Mouse (Mus musculus): ENCODE data around the gene Bloc1s3. TPM values are rescaled to one million over a fixed set of nuclear protein-coding genes. Genes with fewer than 3 reads are reported as not detected.

Gene Bloc1s3
- polyA plus RNA-seq, 1 experiment from 2014 or later = 4.1 TPM

DNA sequence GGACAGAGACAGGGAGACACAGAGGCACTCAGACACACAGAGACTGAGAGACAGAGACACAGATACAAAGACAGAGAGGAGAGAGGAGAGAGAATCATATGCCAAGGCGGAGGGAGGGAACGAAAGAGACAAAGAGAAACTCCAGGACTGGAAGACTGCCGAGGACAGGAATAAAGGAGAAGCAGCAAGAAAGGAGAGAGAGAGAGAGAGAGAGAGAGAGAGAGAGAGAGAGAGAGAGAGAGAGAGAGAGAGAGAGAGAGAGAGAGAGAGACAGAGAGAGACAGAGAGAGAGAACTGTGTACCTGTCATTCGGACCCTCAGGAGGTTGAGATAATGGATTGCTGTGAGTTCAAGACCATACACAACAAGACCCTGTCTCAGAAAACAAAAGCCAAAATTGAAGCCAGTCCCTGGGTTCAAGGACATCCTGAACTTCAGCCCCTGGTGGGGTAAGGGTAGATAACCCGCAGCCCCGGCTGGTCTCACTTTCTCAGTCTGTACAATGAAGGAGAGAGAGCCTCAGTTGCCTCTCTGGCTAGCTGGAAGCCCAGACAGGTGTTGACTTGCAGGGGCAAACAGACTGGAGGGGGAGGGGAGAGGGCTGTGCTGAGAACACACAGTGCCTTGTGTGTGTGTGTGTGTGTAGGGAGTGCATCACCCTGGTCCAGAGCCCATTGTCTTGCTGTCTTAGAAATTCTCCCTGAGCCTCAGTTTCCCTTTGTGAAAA, 48.9 kb downstream of the Bloc1s3 start:
- Histone ChIP-seq H3K4me1 (peaks cover 33% of the 10 kb centered on the region), H3K36me3 (peaks cover 15% of the 10 kb centered on the region), H3K4me2 (replicated peaks) (peak overlapping the region; percentile 99), H3K27me3 (no peaks in the 10 kb centered on the region), H3K4me3 (peak overlapping the region; percentile 97), H3K27ac (peak overlapping the region; percentile 87), H3K9ac (peak overlapping the region; percentile 92), H3K9me3 (no peaks in the 10 kb centered on the region)
- ATAC-seq (ENCODE audit: insufficient number of reproducible peaks, insufficient read depth, low FRiP score, low TSS enrichment) = no peak
- 17% methylated on average over 6 of the region's 6 CpGs for WGBS

DNA sequence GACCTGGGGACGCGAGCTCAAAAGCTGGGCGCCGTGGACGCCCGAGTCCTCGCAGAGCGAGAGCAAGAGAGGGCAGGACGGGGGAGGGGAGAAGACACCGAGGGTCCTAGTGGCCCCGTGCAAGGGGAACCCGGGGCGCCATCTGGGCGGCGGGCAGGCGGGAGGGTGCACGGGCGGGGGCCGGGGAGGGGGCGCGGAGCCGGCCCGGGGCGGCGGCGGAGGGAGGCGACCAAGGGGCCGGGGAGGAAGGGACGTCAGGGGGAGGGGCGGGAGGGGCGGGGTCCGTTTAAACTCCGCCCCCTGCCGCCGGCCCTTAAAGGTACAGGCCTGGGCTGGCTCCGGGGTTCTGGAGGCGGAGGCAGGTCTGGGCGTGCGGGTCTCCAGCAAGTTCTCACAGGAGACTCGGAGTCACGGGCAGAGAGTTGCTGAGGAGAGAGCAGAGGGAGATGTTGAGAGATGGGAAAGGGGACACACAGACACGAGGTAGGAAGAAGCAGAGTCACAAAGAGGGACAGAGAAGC, 49.5 kb downstream of the Bloc1s3 start, which contains the start of gene Mark4:
Gene Mark4, minus strand, starts transcription at position 231 of the 521 bp plus-strand sequence.
- no peaks in the 10 kb centered on the region for H3K27me3 ChIP-seq
- peak within 1 kb of the TSS; percentile 92 for H3K9ac ChIP-seq
- 0% methylated on average over 21 of the region's 42 CpGs for WGBS
- H3K4me1 ChIP-seq = peaks cover 27% of the 10 kb centered on the region
- H3K9me3 ChIP-seq = no peaks in the 10 kb centered on the region
- H3K4me2 ChIP-seq (replicated peaks) = peak within 1 kb of the TSS; percentile 99
- H3K27ac ChIP-seq = peak within 1 kb of the TSS; percentile 87
- ATAC-seq (ENCODE audit: insufficient number of reproducible peaks, insufficient read depth, low FRiP score, low TSS enrichment) = peak; percentile 74
- peaks cover 18% of the 10 kb centered on the region for H3K36me3 ChIP-seq
- H3K4me3 ChIP-seq = peak within 1 kb of the TSS; percentile 97

DNA sequence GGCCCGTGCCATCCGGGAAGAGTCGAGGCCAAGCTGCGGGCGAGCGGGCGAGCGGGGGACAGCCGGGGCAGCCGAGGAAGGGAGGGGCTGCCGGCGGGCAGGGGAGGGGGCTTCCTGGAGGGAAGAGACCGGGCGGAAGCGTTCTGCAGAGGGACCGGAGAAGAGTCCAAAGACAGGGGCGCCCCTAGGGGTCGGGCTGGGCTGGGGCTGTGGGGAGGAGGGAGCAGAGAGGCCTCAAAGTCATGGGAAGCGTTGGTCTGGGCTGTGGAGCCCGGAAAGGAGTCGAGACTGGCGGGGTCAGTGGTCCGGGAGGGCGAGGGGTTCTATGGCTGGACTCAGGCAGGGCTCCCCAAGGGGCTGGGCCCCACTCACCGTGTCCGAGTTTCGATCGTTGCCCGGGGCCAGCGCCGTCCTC, 50.1 kb downstream of the Bloc1s3 start:
- H3K4me1 ChIP-seq = peaks cover 23% of the 10 kb centered on the region

DNA sequence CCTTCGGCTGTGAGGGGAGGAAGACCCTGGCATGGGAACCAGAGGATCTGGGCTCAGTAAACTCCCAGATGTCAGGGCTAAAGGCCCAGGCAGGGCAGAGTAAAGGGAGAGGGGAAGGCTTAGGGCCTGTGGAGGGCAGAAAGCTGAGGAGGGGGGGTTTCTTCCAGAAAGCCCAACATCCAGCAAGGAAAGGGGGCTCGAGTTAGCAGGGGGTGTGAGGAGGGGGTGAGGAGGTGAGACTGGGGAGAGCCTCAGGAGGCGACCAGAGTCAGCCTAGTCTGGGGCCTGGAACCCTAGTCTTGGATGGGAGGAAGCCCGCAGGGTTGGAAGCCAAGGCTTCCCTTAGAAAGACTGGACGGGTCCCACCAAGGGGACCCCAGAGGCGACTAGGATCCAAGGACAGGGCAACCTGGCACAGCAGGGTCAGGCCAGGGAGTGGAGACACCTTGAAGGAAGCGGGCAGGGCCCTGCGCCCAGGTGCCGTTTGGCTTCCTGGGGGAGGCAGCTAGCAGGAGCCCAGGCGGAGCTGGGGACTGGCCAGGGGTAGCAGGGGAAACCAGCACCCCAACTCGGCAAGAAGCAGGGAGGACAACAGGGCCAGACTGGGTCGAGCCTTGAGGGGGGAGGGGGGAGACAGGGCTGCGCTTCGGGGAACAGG, 50.6 kb downstream of the Bloc1s3 start:
- H3K9me3 ChIP-seq = no peaks in the 10 kb centered on the region
- H3K36me3 ChIP-seq = peaks cover 23% of the 10 kb centered on the region
- H3K9ac ChIP-seq = peak overlapping the region; percentile 92
- WGBS = 6% methylated on average over 14 of the region's 14 CpGs
- peak overlapping the region; percentile 87 for H3K27ac ChIP-seq
- ATAC-seq (ENCODE audit: insufficient number of reproducible peaks, insufficient read depth, low FRiP score, low TSS enrichment) = no peak; the same call in 1 of the 2 replicates
- peak overlapping the region; percentile 97 for H3K4me3 ChIP-seq
- H3K4me1 ChIP-seq = peaks cover 19% of the 10 kb centered on the region
- H3K4me2 ChIP-seq (replicated peaks) = peak overlapping the region; percentile 99
- H3K27me3 ChIP-seq = no peaks in the 10 kb centered on the region

More for the DNA sequence above, 50.1 kb downstream of the Bloc1s3 start:
- H3K4me3 ChIP-seq = peak overlapping the region; percentile 97
- H3K36me3 ChIP-seq = peaks cover 23% of the 10 kb centered on the region
- no peaks in the 10 kb centered on the region for H3K9me3 ChIP-seq
- peak overlapping the region; percentile 92 for H3K9ac ChIP-seq
- H3K27ac ChIP-seq = peak overlapping the region; percentile 87
- under 1% methylated on average over 23 of the region's 31 CpGs for WGBS
- ATAC-seq (ENCODE audit: insufficient number of reproducible peaks, insufficient read depth, low FRiP score, low TSS enrichment) = peak; percentile 69
- H3K27me3 ChIP-seq = no peaks in the 10 kb centered on the region
- peak overlapping the region; percentile 99 for H3K4me2 ChIP-seq (replicated peaks)

DNA sequence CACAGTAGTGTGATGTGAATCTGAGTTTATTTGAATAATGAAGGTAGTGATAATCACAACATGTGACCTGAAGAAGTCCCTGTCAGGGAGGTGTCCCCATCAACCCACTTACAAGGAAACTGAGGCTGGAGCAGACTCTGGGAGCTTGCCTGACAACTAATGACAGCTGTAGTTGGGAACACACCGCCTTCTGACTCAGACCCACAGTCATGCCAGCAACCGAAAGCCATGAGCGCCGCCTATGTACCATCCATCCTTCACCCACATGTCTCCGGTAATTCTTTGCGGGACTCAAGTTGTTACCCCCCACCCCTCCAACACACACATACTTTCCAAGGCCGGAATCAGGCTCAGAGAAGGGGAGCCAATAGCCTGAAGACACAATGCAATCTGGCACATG, 51.5 kb downstream of the Bloc1s3 start:
- H3K9ac ChIP-seq = no peak overlapping the region
- H3K4me2 ChIP-seq (replicated peaks) = peak overlapping the region; percentile 99
- peaks cover 19% of the 10 kb centered on the region for H3K4me1 ChIP-seq
- no peak overlapping the region for H3K27ac ChIP-seq
- no peak for ATAC-seq (ENCODE audit: insufficient number of reproducible peaks, insufficient read depth, low FRiP score, low TSS enrichment)
- no peaks in the 10 kb centered on the region for H3K27me3 ChIP-seq
- H3K4me3 ChIP-seq = peak overlapping the region; percentile 97
- H3K9me3 ChIP-seq = no peaks in the 10 kb centered on the region
- H3K36me3 ChIP-seq = peaks cover 29% of the 10 kb centered on the region
- 94% methylated on average over 7 of the region's 7 CpGs for WGBS

DNA sequence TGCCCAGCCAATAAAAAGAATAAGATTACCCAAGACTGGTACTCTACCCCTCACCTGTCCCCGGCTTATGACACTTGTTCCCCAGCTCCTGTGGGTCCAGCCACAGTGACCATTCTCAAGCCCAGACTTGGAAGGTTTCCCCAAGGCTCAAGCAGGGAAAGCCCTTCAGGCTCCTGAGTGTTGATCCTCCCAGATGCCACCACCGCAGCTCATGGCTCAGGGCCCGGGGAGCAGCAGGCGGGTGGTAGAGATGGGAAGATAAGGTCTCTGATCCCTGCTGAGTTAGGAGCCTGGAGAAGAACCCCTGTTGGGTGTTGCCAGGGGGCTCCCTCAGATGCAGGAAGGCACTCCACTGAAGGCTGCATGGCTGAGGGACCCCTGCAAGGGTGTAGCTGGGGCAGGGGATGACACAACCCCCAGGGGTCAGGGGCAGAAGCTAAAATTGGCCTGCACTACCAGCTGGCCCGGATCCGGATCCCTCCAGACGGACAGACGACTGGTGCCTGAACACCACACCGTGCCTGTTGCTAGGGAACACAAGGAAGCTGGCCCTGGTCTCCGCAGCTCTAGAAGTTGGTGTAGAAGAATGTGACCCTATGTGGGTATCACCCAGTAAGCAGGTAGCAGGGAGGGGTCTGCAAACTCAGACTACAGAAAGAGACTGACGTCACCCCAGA, 52.2 kb downstream of the Bloc1s3 start:
- H3K4me3 ChIP-seq = no peak overlapping the region
- H3K27ac ChIP-seq = no peak overlapping the region
- no peaks in the 10 kb centered on the region for H3K27me3 ChIP-seq
- H3K9ac ChIP-seq = no peak overlapping the region
- WGBS = 81% methylated on average over 11 of the region's 11 CpGs
- H3K36me3 ChIP-seq = peaks cover 36% of the 10 kb centered on the region
- 0 out of 2 replicates have a peak overlapping the region, but pooled peaks have one; percentile 7 for H3K4me2 ChIP-seq (replicated peaks)
- ATAC-seq (ENCODE audit: insufficient number of reproducible peaks, insufficient read depth, low FRiP score, low TSS enrichment) = no peak
- 0 out of 2 replicates have a peak, but pooled peaks cover under 1% of the 10 kb centered on the region for H3K9me3 ChIP-seq
- H3K4me1 ChIP-seq = peaks cover 19% of the 10 kb centered on the region

DNA sequence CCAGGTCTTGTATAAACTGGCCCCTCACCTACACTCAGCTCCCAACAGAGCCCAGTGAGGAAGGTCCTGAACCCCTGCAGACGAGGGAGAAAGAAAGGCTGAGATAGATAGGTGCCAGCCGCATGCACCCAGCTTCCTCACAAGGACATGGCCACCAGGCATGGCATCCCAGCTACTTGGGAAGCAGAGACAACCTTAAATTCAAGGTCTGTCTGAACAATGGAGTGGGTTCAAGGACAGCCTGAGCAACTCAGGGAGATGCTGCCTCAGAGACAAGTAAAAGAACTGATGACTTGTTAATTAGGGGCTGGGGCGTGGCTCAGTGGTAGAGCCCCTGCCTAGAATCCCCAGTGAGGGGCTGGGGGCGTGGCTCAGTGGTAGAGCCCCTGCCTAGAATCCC, 53.0 kb downstream of the Bloc1s3 start:
- peaks cover 44% of the 10 kb centered on the region for H3K36me3 ChIP-seq
- ATAC-seq (ENCODE audit: insufficient number of reproducible peaks, insufficient read depth, low FRiP score, low TSS enrichment) = no peak
- 92% methylated on average over 4 of the region's 4 CpGs for WGBS
- no peak overlapping the region for H3K4me2 ChIP-seq (replicated peaks)
- no peak overlapping the region for H3K4me3 ChIP-seq
- H3K27me3 ChIP-seq = no peaks in the 10 kb centered on the region
- no peak overlapping the region for H3K9ac ChIP-seq
- peaks cover 19% of the 10 kb centered on the region for H3K4me1 ChIP-seq
- no peak overlapping the region for H3K27ac ChIP-seq
- H3K9me3 ChIP-seq = 0 out of 2 replicates have a peak, but pooled peaks cover 3% of the 10 kb centered on the region

Other genes starting within 250 kb of the Bloc1s3 start
- gene Vasp, start 236.6 kb downstream of the Bloc1s3 start, polyA plus RNA-seq (2016; fragmentation: Nextera tagmentation; extraction: Ambion mirVana) = 68.2 and 69.3 TPM in 2 replicates
- gene Ppm1n, start 228.3 kb downstream of the Bloc1s3 start, polyA plus RNA-seq (2016; fragmentation: Nextera tagmentation; extraction: Ambion mirVana) = 0.18 TPM in 1 of 2 replicates, not detected in the other
- 17.9 and 21.4 TPM in 2 replicates for gene Rtn2, start 225.7 kb downstream of the Bloc1s3 start, polyA plus RNA-seq (2016; fragmentation: Nextera tagmentation; extraction: Ambion mirVana)
- 0.05 TPM in 1 of 2 replicates, not detected in the other for gene Fosb, start 198.3 kb downstream of the Bloc1s3 start, polyA plus RNA-seq (2016; fragmentation: Nextera tagmentation; extraction: Ambion mirVana)
- 92.3 and 94.5 TPM in 2 replicates for gene Ercc1, start 163.6 kb downstream of the Bloc1s3 start, polyA plus RNA-seq (2016; fragmentation: Nextera tagmentation; extraction: Ambion mirVana)
- gene Cd3eap, start 148.9 kb downstream of the Bloc1s3 start, polyA plus RNA-seq (2016; fragmentation: Nextera tagmentation; extraction: Ambion mirVana) = 27.1 and 28.0 TPM in 2 replicates
- gene Ppp1r13l, start 148.6 kb downstream of the Bloc1s3 start, polyA plus RNA-seq (2016; fragmentation: Nextera tagmentation; extraction: Ambion mirVana) = 7.3 and 8.1 TPM in 2 replicates
- gene Ercc2, start 126.4 kb downstream of the Bloc1s3 start, polyA plus RNA-seq (2016; fragmentation: Nextera tagmentation; extraction: Ambion mirVana) = 19.9 and 23.2 TPM in 2 replicates
- 10.6 and 10.7 TPM in 2 replicates for gene Klc3, start 104.3 kb downstream of the Bloc1s3 start, polyA plus RNA-seq (2016; fragmentation: Nextera tagmentation; extraction: Ambion mirVana)
- gene Ckm, start 103.6 kb downstream of the Bloc1s3 start, polyA plus RNA-seq (2016; fragmentation: Nextera tagmentation; extraction: Ambion mirVana) = 0.52 TPM in 1 of 2 replicates, not detected in the other
- gene Mark4, start 49.5 kb downstream of the Bloc1s3 start, polyA plus RNA-seq (2016; fragmentation: Nextera tagmentation; extraction: Ambion mirVana) = 16.3 and 17.9 TPM in 2 replicates
- gene Exoc3l2, start 45.0 kb downstream of the Bloc1s3 start, polyA plus RNA-seq (2016; fragmentation: Nextera tagmentation; extraction: Ambion mirVana) = 1.0 and 1.8 TPM in 2 replicates
- 61.7 and 63.5 TPM in 2 replicates for gene Trappc6a, start within 50 bp of the Bloc1s3 start, polyA plus RNA-seq (2016; fragmentation: Nextera tagmentation; extraction: Ambion mirVana)
- 0.06 TPM in 1 of 2 replicates, not detected in the other for gene Nkpd1, start 9.5 kb upstream of the Bloc1s3 start, polyA plus RNA-seq (2016; fragmentation: Nextera tagmentation; extraction: Ambion mirVana)
- gene Ppp1r37, start 54.7 kb upstream of the Bloc1s3 start, polyA plus RNA-seq (2016; fragmentation: Nextera tagmentation; extraction: Ambion mirVana) = 36.0 and 40.6 TPM in 2 replicates
- gene Zfp296, start 68.9 kb upstream of the Bloc1s3 start, polyA plus RNA-seq (2016; fragmentation: Nextera tagmentation; extraction: Ambion mirVana) = 0.17 and 0.36 TPM in 2 replicates
- 150 and 164 TPM in 2 replicates for gene Gemin7, start 69.2 kb upstream of the Bloc1s3 start, polyA plus RNA-seq (2016; fragmentation: Nextera tagmentation; extraction: Ambion mirVana)
- 72.7 and 80.7 TPM in 2 replicates for gene Clasrp, start 96.1 kb upstream of the Bloc1s3 start, polyA plus RNA-seq (2016; fragmentation: Nextera tagmentation; extraction: Ambion mirVana)
- 8.0 and 8.5 TPM in 2 replicates for gene Relb, start 121.1 kb upstream of the Bloc1s3 start, polyA plus RNA-seq (2016; fragmentation: Nextera tagmentation; extraction: Ambion mirVana)
- 93.9 and 95.0 TPM in 2 replicates for gene Clptm1, start 156.7 kb upstream of the Bloc1s3 start, polyA plus RNA-seq (2016; fragmentation: Nextera tagmentation; extraction: Ambion mirVana)
- gene Apoc2, start 169.6 kb upstream of the Bloc1s3 start, polyA plus RNA-seq (2016; fragmentation: Nextera tagmentation; extraction: Ambion mirVana) = 0.74 and 0.83 TPM in 2 replicates
- gene Gm44805, start 173.1 kb upstream of the Bloc1s3 start, polyA plus RNA-seq (2016; fragmentation: Nextera tagmentation; extraction: Ambion mirVana) = not detected in 2 replicates
- not detected in 2 replicates for gene Apoc4, start 173.1 kb upstream of the Bloc1s3 start, polyA plus RNA-seq (2016; fragmentation: Nextera tagmentation; extraction: Ambion mirVana)
- gene Apoc1, start 184.3 kb upstream of the Bloc1s3 start, polyA plus RNA-seq (2016; fragmentation: Nextera tagmentation; extraction: Ambion mirVana) = 6.1 and 6.4 TPM in 2 replicates
- gene Apoe, start 190.8 kb upstream of the Bloc1s3 start, polyA plus RNA-seq (2016; fragmentation: Nextera tagmentation; extraction: Ambion mirVana) = 200 and 220 TPM in 2 replicates
- gene Tomm40, start 207.1 kb upstream of the Bloc1s3 start, polyA plus RNA-seq (2016; fragmentation: Nextera tagmentation; extraction: Ambion mirVana) = 163 and 174 TPM in 2 replicates
- 95.3 and 97.6 TPM in 2 replicates for gene Nectin2, start 242.1 kb upstream of the Bloc1s3 start, polyA plus RNA-seq (2016; fragmentation: Nextera tagmentation; extraction: Ambion mirVana)

All from embryonic facial prominence, embryonic 12.5 days (tissue).